Mouse (Mus musculus) spleen, adult 2 months (tissue): ENCODE results near the gene Psmc5.

Experiments
- CTCF ChIP-seq: fragments of 200-500 bp; IDR thresholded peaks from 2 replicates; pipeline ENCODE4 v1.5.1; 2011; ENCODE audit warnings: mild to moderate bottlenecking, inconsistent platforms; ENCODE audit not compliant: insufficient read depth, insufficient read length, insufficient replicate concordance; ENCODE audit errors: extremely low read depth
- POLR2A ChIP-seq: fragments of 200-500 bp; IDR thresholded peaks from 2 replicates; pipeline ENCODE4 v1.6.1; 2011; ENCODE audit warnings: low read depth, low read length, inconsistent platforms

DNA sequence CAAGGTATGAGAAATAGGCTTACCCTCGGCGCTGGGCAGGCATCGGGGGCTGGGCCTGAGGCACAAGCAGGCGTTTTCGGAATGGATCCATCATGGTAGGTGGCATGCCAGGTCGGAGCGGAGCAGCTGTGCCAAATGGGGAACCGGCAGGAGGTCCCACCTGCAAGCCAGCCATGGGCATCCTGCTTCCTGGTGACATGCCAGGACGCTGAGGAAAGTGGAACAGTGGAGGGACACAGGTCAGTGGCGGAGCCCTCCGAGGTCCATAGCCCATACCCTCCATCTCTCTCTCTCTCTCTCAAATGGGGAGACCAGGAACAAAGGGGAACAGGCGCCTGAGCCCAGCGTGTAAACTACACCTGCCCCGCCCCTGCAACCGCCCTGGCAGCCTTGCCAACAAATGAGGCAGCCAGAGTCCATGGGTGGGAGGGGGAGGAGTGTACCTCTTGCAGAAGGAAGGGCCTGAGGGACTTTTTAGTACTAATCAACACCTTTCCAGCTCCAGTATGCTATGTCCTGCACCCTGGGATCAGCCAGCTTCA lies 11.4 kb downstream of the Psmc5 start:
- TF ChIP-seq CTCF (no peak), POLR2A (no peak)
